Mouse (Mus musculus) CD4-positive, CD25-positive, alpha-beta regulatory T cell, adult 9 weeks (primary cell): ENCODE results near the gene Zfp322a. TPM values are rescaled to one million over a fixed set of nuclear protein-coding genes. Genes with fewer than 3 reads are reported as not detected.

ENCODE experiments used
- polyA plus RNA-seq: library from polyadenylated mRNA; unstranded; fragments of 100-300 nt; shearing (Covaris generic); gene quantifications from one replicate; pipeline ENCODE4 v1.2.1, GENCODE M21; 2017

The Zfp322a gene
- polyA plus RNA-seq = 31.4 TPM

GRCm38 (mm10) chr13:23368583-23369420, at the start of gene Zfp322a:
Gene Zfp322a (minus strand): TSS chr13:23369208.

Other genes starting within 250 kb of the Zfp322a start
- gene Vmn1r218, start 236.1 kb downstream of the Zfp322a start, polyA plus RNA-seq = not detected
- gene Vmn1r219, start 209.9 kb downstream of the Zfp322a start, polyA plus RNA-seq = not detected
- not detected for gene Vmn1r220, start 181.2 kb downstream of the Zfp322a start, polyA plus RNA-seq
- gene Vmn1r221, start 155.1 kb downstream of the Zfp322a start, polyA plus RNA-seq = not detected
- gene Vmn1r222, start 133.3 kb downstream of the Zfp322a start, polyA plus RNA-seq = not detected
- gene Vmn1r223, start 122.1 kb downstream of the Zfp322a start, polyA plus RNA-seq = not detected
- 12.6 TPM for gene Abt1, start 54.7 kb upstream of the Zfp322a start, polyA plus RNA-seq
- gene Btn1a1, start 96.7 kb upstream of the Zfp322a start, polyA plus RNA-seq = not detected
- gene Btn2a2, start 119.6 kb upstream of the Zfp322a start, polyA plus RNA-seq = not detected
- 5.4 TPM for gene Hist1h4h, start 161.8 kb upstream of the Zfp322a start, polyA plus RNA-seq
- gene Hist1h2af, start 164.7 kb upstream of the Zfp322a start, polyA plus RNA-seq = not detected
- gene Hist1h3g, start 166.2 kb upstream of the Zfp322a start, polyA plus RNA-seq = not detected
- 0.53 TPM for gene Hist1h2bh, start 174.2 kb upstream of the Zfp322a start, polyA plus RNA-seq
- 0.29 TPM for gene Hist1h3f, start 174.8 kb upstream of the Zfp322a start, polyA plus RNA-seq
- 1.1 TPM for gene Hist1h4f, start 182.4 kb upstream of the Zfp322a start, polyA plus RNA-seq
- 0.20 TPM for gene Hist1h1d, start 184.1 kb upstream of the Zfp322a start, polyA plus RNA-seq
- gene Hist1h3e, start 193.2 kb upstream of the Zfp322a start, polyA plus RNA-seq = 0.83 TPM
- 0.97 TPM for gene Hist1h2ae, start 202.0 kb upstream of the Zfp322a start, polyA plus RNA-seq
- 2.8 TPM for gene Hist1h2bg, start 202.2 kb upstream of the Zfp322a start, polyA plus RNA-seq
- gene Hist1h2bf, start 205.0 kb upstream of the Zfp322a start, polyA plus RNA-seq = not detected
- not detected for gene Hist1h2ad, start 205.2 kb upstream of the Zfp322a start, polyA plus RNA-seq
- not detected for gene Hist1h3d, start 206.6 kb upstream of the Zfp322a start, polyA plus RNA-seq
- 36.0 TPM for gene Hist1h4d, start 212.4 kb upstream of the Zfp322a start, polyA plus RNA-seq